Mouse (Mus musculus) lung, postnatal 0 days (tissue): ENCODE data around the gene Slc36a3.

Experiments used
- CTCF ChIP-seq: IDR thresholded peaks from 2 replicates; pipeline ENCODE4 v1.5.1; 2016; ENCODE audit warnings: antibody characterized with exemption, mild to moderate bottlenecking
- EP300 ChIP-seq: IDR thresholded peaks from 2 replicates; pipeline ENCODE4 v1.6.1; 2016; ENCODE audit warnings: antibody characterized with exemption, mild to moderate bottlenecking, control low read depth

GRCm38 (mm10) chr11:55144011-55144410, 7.5 kb downstream of the Slc36a3 start:
- TF ChIP-seq CTCF (no peak), EP300 (no peak)
